Mouse (Mus musculus): Measurements from ENCODE around the gene Orai3.
"Not testable (repeated sequence)": the region's sequence is repeated elsewhere in the genome, so short reads cannot be mapped to it uniquely, and the experiment has no call there.

Orai3 gene

GRCm38 (mm10) chr7:127763642-127764041, 6.0 kb upstream of the Orai3 start:
- DNase-seq (ENCODE audit: extremely low read depth, low read depth) = no peak

- no peak for DNase-seq (ENCODE audit: extremely low read depth, low read depth)
These were observed 3.9 kb upstream of the Orai3 start for GRCm38 (mm10) chr7:127765756-127766155.

GRCm38 (mm10) chr7:127766851-127767609, 2.6 kb upstream of the Orai3 start:
- DNase-seq (ENCODE audit: extremely low read depth, low read depth) = peak; percentile 94

- DNase-seq (ENCODE audit: extremely low read depth, low read depth) = no peak
These were observed 1.8 kb upstream of the Orai3 start for GRCm38 (mm10) chr7:127767671-127768345.

GRCm38 (mm10) chr7:127768346-127768996, 1.1 kb upstream of the Orai3 start:
- no peak for DNase-seq (ENCODE audit: extremely low read depth, low read depth)

- DNase-seq (ENCODE audit: extremely low read depth, low read depth) = peak; percentile 94
These were observed 520 bp upstream of the Orai3 start for GRCm38 (mm10) chr7:127768997-127769593.

- peak; percentile 62 for DNase-seq (ENCODE audit: extremely low read depth, low read depth)
These were observed 657 bp downstream of the Orai3 start for GRCm38 (mm10) chr7:127770039-127770905.

- DNase-seq (ENCODE audit: extremely low read depth, low read depth) = no peak
These were observed 1.6 kb downstream of the Orai3 start for GRCm38 (mm10) chr7:127771262-127771661.

- no peak for DNase-seq (ENCODE audit: extremely low read depth, low read depth)
These were observed 2.5 kb downstream of the Orai3 start for GRCm38 (mm10) chr7:127772080-127772479.

GRCm38 (mm10) chr7:127772557-127772956, 2.9 kb downstream of the Orai3 start:
- no peak for DNase-seq (ENCODE audit: extremely low read depth, low read depth)

- peak; percentile 79 for DNase-seq (ENCODE audit: extremely low read depth, low read depth)
These were observed 4.2 kb downstream of the Orai3 start for GRCm38 (mm10) chr7:127773664-127774384.

- DNase-seq (ENCODE audit: extremely low read depth, low read depth) = not testable (repeated sequence)
These were observed 6.2 kb downstream of the Orai3 start for GRCm38 (mm10) chr7:127775837-127776236.

GRCm38 (mm10) chr7:127776426-127776825, 6.8 kb downstream of the Orai3 start, which contains the start of gene Setd1a:
TSS of gene Setd1a (plus strand) at chr7:127776670.
- peak; percentile 59 for DNase-seq (ENCODE audit: extremely low read depth, low read depth)

- peak; percentile 90 for DNase-seq (ENCODE audit: extremely low read depth, low read depth)
These were observed 7.4 kb downstream of the Orai3 start for GRCm38 (mm10) chr7:127776878-127777473.

- no peak for DNase-seq (ENCODE audit: extremely low read depth, low read depth)
These were observed 8.1 kb downstream of the Orai3 start for GRCm38 (mm10) chr7:127777474-127778266.

GRCm38 (mm10) chr7:127778350-127778749, 8.7 kb downstream of the Orai3 start:
- DNase-seq (ENCODE audit: extremely low read depth, low read depth) = no peak

GRCm38 (mm10) chr7:127785308-127785707, 15.7 kb downstream of the Orai3 start, which contains the start of gene Gm49388:
TSS of gene Gm49388 (plus strand) at chr7:127785608.
- DNase-seq (ENCODE audit: extremely low read depth, low read depth) = no peak

GRCm38 (mm10) chr7:127797076-127797845, 27.6 kb downstream of the Orai3 start:
- DNase-seq (ENCODE audit: extremely low read depth, low read depth) = no peak
